15 mouse cellular contexts compared by ENCODE assay signal in the genomic region with DNA sequence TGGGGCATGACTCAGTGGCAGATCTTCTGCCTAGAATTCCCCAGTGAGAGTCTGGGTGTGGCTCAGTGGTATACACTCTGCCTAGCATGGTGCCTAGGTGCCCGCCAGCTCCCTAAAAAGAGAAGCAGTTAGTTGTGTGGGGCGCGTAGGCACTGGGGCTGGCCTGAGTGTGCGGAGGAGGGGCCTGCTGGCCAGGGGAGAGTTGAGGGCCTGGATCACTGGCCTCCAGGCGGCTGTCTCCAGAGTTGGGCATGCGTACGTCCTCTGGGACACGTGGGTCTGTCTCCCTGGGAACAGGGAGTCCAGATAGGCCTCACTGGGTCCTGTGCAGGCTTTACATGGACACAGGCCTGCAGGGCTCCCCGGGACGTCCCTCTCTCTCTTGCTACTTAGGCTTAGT. TPM values are rescaled to one million over a fixed set of nuclear protein-coding genes. Genes with fewer than 3 reads are reported as not detected.
A peak's percentile ranks its signal among the peaks of the same experiment; 100 is the strongest.
DNase-seq lines count a peak whose midpoint lies in the region; ATAC-seq lines count a peak whose summit lies in the region.
"Had no signal": no experiment of that assay in that cellular context is flagged by ENCODE, and none has a peak within 500 bp of the region (broad histone marks: within the 10 kb centered on the region; RNA-seq: fewer than 3 reads in every experiment).

No protein-coding gene starts in this region.

- H3K9me3 ChIP-seq in heart, embryonic 15.5 days (replicated peaks), result no peaks in the 10 kb centered on the region
- H3K9me3 ChIP-seq: forebrain, embryonic 13.5 days; midbrain, embryonic 10.5 days had no signal

- 66% methylated on average over 10 of the region's 10 CpGs for WGBS in heart, embryonic 15.5 days

- H3K27ac ChIP-seq in heart, embryonic 15.5 days, result peak overlapping the region; percentile 77
- H3K27ac ChIP-seq: forebrain, embryonic 13.5 days; hindbrain, postnatal 0 days; midbrain, embryonic 10.5 days had no signal

- H3K4me3 ChIP-seq in heart, embryonic 15.5 days, result no peak overlapping the region
- H3K4me3 ChIP-seq: forebrain, embryonic 13.5 days; midbrain, embryonic 10.5 days had no signal

- H3K9ac ChIP-seq in heart, embryonic 15.5 days, result no peak overlapping the region

- peaks cover 26% of the 10 kb centered on the region for H3K36me3 ChIP-seq in heart, embryonic 15.5 days

- peaks cover 52% of the 10 kb centered on the region for H3K4me1 ChIP-seq in heart, embryonic 15.5 days (replicated peaks)
- H3K4me1 ChIP-seq: midbrain, embryonic 10.5 days had no signal

- peak overlapping the region; percentile 48 for H3K4me2 ChIP-seq in heart, embryonic 15.5 days
- H3K4me2 ChIP-seq: forebrain, embryonic 13.5 days had no signal

- ATAC-seq in heart, embryonic 15.5 days (replicated peaks; ENCODE audit: insufficient number of reproducible peaks, insufficient read depth, low FRiP score, low read depth), result peak; percentile 66
- ATAC-seq in granulocyte monocyte progenitor cell, adult 5-6 weeks (replicated peaks; ENCODE audit: poor library complexity, severe bottlenecking), result no peak
- ATAC-seq: forebrain, embryonic 13.5 days; hindbrain, postnatal 0 days had no signal

- intact Hi-C loops in heart, postnatal 25 days (cut with DNase I), result no loop called here

- no peaks in the 10 kb centered on the region for H3K27me3 ChIP-seq in heart, embryonic 15.5 days
- H3K27me3 ChIP-seq: CH12.LX; forebrain, embryonic 13.5 days had no signal

- DNase-seq in heart, adult 18-20 months, result peak; percentile 20 to 42
- no peak for DNase-seq in heart, postnatal 25 days (ENCODE audit: low spot score)
- peak; percentile 69 for DNase-seq in MN1 (ENCODE audit: low spot score)
- peak; percentile 30 to 83 for DNase-seq in kidney, postnatal 25 days
- DNase-seq in gastrocnemius, adult 18-20 months (ENCODE audit: low spot score), result no peak
- DNase-seq in spleen, adult 18-20 months, result no peak
- DNase-seq: cerebellum, postnatal 36 days had no signal

RNA-seq across cellular contexts. Expression of a gene that starts 20.3 kb away (rescaled TPM):
- total RNA-seq in heart, adult 18-20 months (2021), result 1 to 10 TPM; 6.5 to 8.1 TPM
- 1 to 10 TPM; 7.9 to 8.4 TPM for total RNA-seq in heart, postnatal 25 days (2021)
- polyA plus RNA-seq in heart, embryonic 15.5 days (2015; fragmentation: Nextera tagmentation; extraction: Ambion mirVana), result 18.5 and 21.5 TPM in 2 replicates
- total RNA-seq in granulocyte monocyte progenitor cell, adult 5-6 weeks (2014; fragmentation: Nextera tagmentation), result 17.1 and 20.2 TPM in 2 replicates
- total RNA-seq in granulocyte monocyte progenitor cell, adult 5-6 weeks (2017), result 6.4 and 8.1 TPM in 2 replicates
- total RNA-seq in gastrocnemius, adult 18-20 months (2021), result 1 to 10 TPM; 7.4 to 7.6 TPM

RNA-seq across cellular contexts. Expression of a gene that starts 23.4 kb away (rescaled TPM):
- total RNA-seq in heart, adult 18-20 months (2021), result 10 to 100 TPM; 11.1 to 23.7 TPM
- 10 to 100 TPM; 20.0 to 28.8 TPM for total RNA-seq in heart, postnatal 25 days (2021)
- polyA plus RNA-seq in heart, embryonic 15.5 days (2015; fragmentation: Nextera tagmentation; extraction: Ambion mirVana), result 27.8 and 36.5 TPM in 2 replicates
- not detected in 2 replicates for total RNA-seq in granulocyte monocyte progenitor cell, adult 5-6 weeks (2014; fragmentation: Nextera tagmentation)
- total RNA-seq in granulocyte monocyte progenitor cell, adult 5-6 weeks (2017), result 0.04 TPM in 1 of 2 replicates, not detected in the other
- under 1 TPM in 1 of 2 experiments, not detected in 1; 0.07 TPM for total RNA-seq in gastrocnemius, adult 18-20 months (2021)
- total RNA-seq: CH12.LX; hindbrain, postnatal 0 days had no signal
- polyA plus RNA-seq: forebrain, embryonic 13.5 days; hindbrain, postnatal 0 days; midbrain, embryonic 10.5 days had no signal

RNA-seq across cellular contexts. Expression of a gene that starts 35.0 kb away (rescaled TPM):
- total RNA-seq in heart, adult 18-20 months (2021), result not detected
- total RNA-seq in heart, postnatal 25 days (2021), result not detected
- not detected in 2 replicates for polyA plus RNA-seq in heart, embryonic 15.5 days (2015; fragmentation: Nextera tagmentation; extraction: Ambion mirVana)
- total RNA-seq in granulocyte monocyte progenitor cell, adult 5-6 weeks (2014; fragmentation: Nextera tagmentation), result not detected in 2 replicates
- total RNA-seq in granulocyte monocyte progenitor cell, adult 5-6 weeks (2017), result not detected in 2 replicates
- not detected for total RNA-seq in gastrocnemius, adult 18-20 months (2021)
- total RNA-seq: adrenal gland, postnatal 36 days had no signal
- polyA plus RNA-seq: forebrain, embryonic 13.5 days; limb, embryonic 11.5 days; midbrain, embryonic 10.5 days had no signal

RNA-seq across cellular contexts. Expression of a gene that starts 39.4 kb away (rescaled TPM):
- total RNA-seq in heart, adult 18-20 months (2021), result not detected
- total RNA-seq in heart, postnatal 25 days (2021), result not detected
- 0.68 and 2.6 TPM in 2 replicates for polyA plus RNA-seq in heart, embryonic 15.5 days (2015; fragmentation: Nextera tagmentation; extraction: Ambion mirVana)
- total RNA-seq in granulocyte monocyte progenitor cell, adult 5-6 weeks (2014; fragmentation: Nextera tagmentation), result 5.6 TPM in 1 of 2 replicates, not detected in the other
- total RNA-seq in granulocyte monocyte progenitor cell, adult 5-6 weeks (2017), result 1.7 TPM in 1 of 2 replicates, not detected in the other
- total RNA-seq in gastrocnemius, adult 18-20 months (2021), result not detected
- total RNA-seq: adrenal gland, postnatal 36 days; CH12.LX; hindbrain, postnatal 0 days had no signal
- polyA plus RNA-seq: forebrain, embryonic 13.5 days had no signal

RNA-seq across cellular contexts. Expression of a gene that starts 40.5 kb away (rescaled TPM):
- under 1 TPM; 0.21 to 0.40 TPM for total RNA-seq in heart, adult 18-20 months (2021)
- under 1 TPM; 0.28 to 0.68 TPM for total RNA-seq in heart, postnatal 25 days (2021)
- 0.44 and 0.86 TPM in 2 replicates for polyA plus RNA-seq in heart, embryonic 15.5 days (2015; fragmentation: Nextera tagmentation; extraction: Ambion mirVana)
- total RNA-seq in granulocyte monocyte progenitor cell, adult 5-6 weeks (2014; fragmentation: Nextera tagmentation), result 1.8 and 5.0 TPM in 2 replicates
- total RNA-seq in granulocyte monocyte progenitor cell, adult 5-6 weeks (2017), result 0.90 TPM in 1 of 2 replicates, not detected in the other
- under 1 TPM; 0.57 to 0.95 TPM for total RNA-seq in gastrocnemius, adult 18-20 months (2021)

Comparison
In these comparisons a context has a peak if more than half of its experiments do, and no peak if none do; other contexts are left out.
1. DNase-seq: peak in heart, adult 18-20 months (2 of 2), MN1 (single experiment) and kidney, postnatal 25 days (2 of 2); none in heart, postnatal 25 days (single experiment), gastrocnemius, adult 18-20 months (single experiment) and spleen, adult 18-20 months (0 of 2).
2. RNA of a gene that starts 23.4 kb away (total RNA-seq): 20.0 to 28.8 TPM in heart, postnatal 25 days and 11.1 to 23.7 TPM in heart, adult 18-20 months; 0.07 TPM in gastrocnemius, adult 18-20 months and 0.04 TPM in granulocyte monocyte progenitor cell, adult 5-6 weeks; every median in the first group is over 10 times any median in the second.